Mouse (Mus musculus) liver, embryonic 11.5 days (tissue): ENCODE measurements at regions not wholly inside any gene's neighbourhood (a gene's known extent, or its start where the extent isn't known, plus 50 kb on each side); places are given as distances from the start of the nearest gene placed in this dataset. TPM values are rescaled to one million over a fixed set of nuclear protein-coding genes. Genes with fewer than 3 reads are reported as not detected.

Experiments
- ATAC-seq: fragments of 200-750 bp; cut with Nextera tagmentation; replicated peaks from 2 replicates; pipeline ENCODE4 v1.8.0; 2017; ENCODE audit warnings: moderate number of reproducible peaks, mild to moderate bottlenecking, moderate TSS enrichment, moderate library complexity; ENCODE audit not compliant: low FRiP score
- DNase-seq: peaks from one replicate; pipeline ENCODE4 v3.0.0-alpha.2; 2017; ENCODE audit warnings: low spot score
- H3K27ac ChIP-seq: fragments of 300-500 bp; sonication (generic); 2 replicates; pipeline ENCODE4 v1.5.1; 2014; ENCODE audit warnings: mild to moderate bottlenecking, low read depth, low read length, control low read depth
- H3K27me3 ChIP-seq: fragments of 300-500 bp; sonication (generic); replicated peaks from 2 replicates; pipeline ENCODE4 v1.6.1; 2014; ENCODE audit warnings: low read length, mixed read lengths; ENCODE audit not compliant: control insufficient read depth, insufficient read depth
- H3K36me3 ChIP-seq: fragments of 300-500 bp; sonication (generic); 2 replicates; pipeline ENCODE4 v1.6.1; 2014; ENCODE audit warnings: mild to moderate bottlenecking, low read length, moderate library complexity, mixed read lengths; ENCODE audit not compliant: control insufficient read depth, insufficient read depth
- H3K4me1 ChIP-seq: fragments of 300-500 bp; sonication (generic); replicated peaks from 2 replicates; pipeline ENCODE4 v1.6.1; 2014; ENCODE audit warnings: low read length, mixed read lengths; ENCODE audit not compliant: control insufficient read depth, insufficient read depth
- H3K4me2 ChIP-seq: fragments of 300-500 bp; sonication (generic); 2 replicates; pipeline ENCODE4 v1.6.1; 2014; ENCODE audit warnings: mild to moderate bottlenecking, control low read depth, moderate library complexity
- H3K4me3 ChIP-seq: fragments of 300-500 bp; sonication (generic); 2 replicates; pipeline ENCODE4 v1.5.1; 2014; ENCODE audit warnings: low read depth, low read length, control low read depth
- H3K9ac ChIP-seq: fragments of 300-500 bp; sonication (generic); 2 replicates; pipeline ENCODE4 v1.6.1; 2014; ENCODE audit warnings: low read depth, low read length, control low read depth
- H3K9me3 ChIP-seq: fragments of 300-500 bp; sonication (generic); 2 replicates; pipeline ENCODE4 v1.6.1; 2016; ENCODE audit warnings: low read length, inconsistent platforms, mixed read lengths; ENCODE audit not compliant: control insufficient read depth
- WGBS: fragments of 180-500 bp; shearing (Covaris S2); extraction: QIAGEN DNeasy Blood & Tissue Kit; methylation state at CpG from one replicate; pipeline ENCODE4 v1.1.7; 2014; 5-methylcytosine and 5-hydroxymethylcytosine counted together
- microRNA-seq: library from miRNA; unstranded; fragments of <30 nt; microRNA quantifications from one replicate; pipeline ENCODE4, GENCODE M21; 2017; ENCODE audit warnings: borderline number of aligned reads

GRCm38 (mm10) chr8:109436830-109437567, 56.8 kb upstream of the Pmfbp1 start:
- H3K27me3 ChIP-seq = no peaks in the 10 kb centered on the region
- H3K27ac ChIP-seq = no peak overlapping the region
- no peaks in the 10 kb centered on the region for H3K9me3 ChIP-seq
- H3K4me2 ChIP-seq = peak overlapping the region; percentile 18; the same call in 1 of the 2 replicates
- H3K36me3 ChIP-seq = no peaks in the 10 kb centered on the region
- ATAC-seq (no peak), DNase-seq (no peak)
- no peak overlapping the region for H3K4me3 ChIP-seq
- H3K9ac ChIP-seq = no peak overlapping the region
- 60% methylated on average over 19 of the region's 19 CpGs for WGBS
- no peaks in the 10 kb centered on the region for H3K4me1 ChIP-seq

GRCm38 (mm10) chr8:109438531-109438930, 55.3 kb upstream of the Pmfbp1 start:
- Histone ChIP-seq H3K36me3 (no peaks in the 10 kb centered on the region), H3K4me1 (no peaks in the 10 kb centered on the region), H3K4me3 (no peak overlapping the region), H3K9ac (no peak overlapping the region), H3K27ac (no peak overlapping the region), H3K27me3 (no peaks in the 10 kb centered on the region), H3K4me2 (no peak overlapping the region), H3K9me3 (no peaks in the 10 kb centered on the region)
- 85% methylated on average over 7 of the region's 7 CpGs for WGBS
- ATAC-seq (no peak), DNase-seq (no peak)

Small RNAs in the stretch of these regions (microRNA-seq; reads per million reads assigned to microRNA genes)
- gene Gm23163 = not detected
